Mouse (Mus musculus) heart, embryonic 11.5 days (tissue): Measurements from ENCODE around the gene Grb10. TPM values are rescaled to one million over a fixed set of nuclear protein-coding genes. Genes with fewer than 3 reads are reported as not detected.

Experiments
- ATAC-seq: fragments of 200-750 bp; cut with Nextera tagmentation; replicated peaks from 2 replicates; pipeline ENCODE4 v1.8.0; 2017; ENCODE audit warnings: moderate library complexity; ENCODE audit not compliant: insufficient number of reproducible peaks, low FRiP score, low TSS enrichment
- H3K27ac ChIP-seq: fragments of 300-500 bp; sonication (generic); 2 replicates; pipeline ENCODE4 v1.5.1; 2014; ENCODE audit warnings: mild to moderate bottlenecking, low read depth, low read length
- H3K27me3 ChIP-seq: fragments of 300-500 bp; sonication (generic); 2 replicates; pipeline ENCODE4 v1.6.1; 2014; ENCODE audit warnings: mild to moderate bottlenecking, low read length, mixed read lengths; ENCODE audit not compliant: control insufficient read depth, insufficient read depth
- H3K36me3 ChIP-seq: fragments of 300-500 bp; sonication (generic); 2 replicates; pipeline ENCODE4 v1.6.1; 2014; ENCODE audit warnings: mild to moderate bottlenecking, low read length, moderate library complexity, mixed read lengths; ENCODE audit not compliant: control insufficient read depth, insufficient read depth
- H3K4me1 ChIP-seq: fragments of 300-500 bp; sonication (generic); 2 replicates; pipeline ENCODE4 v1.6.1; 2014; ENCODE audit warnings: low read length; ENCODE audit not compliant: control insufficient read depth, insufficient read depth
- H3K4me2 ChIP-seq: fragments of 300-500 bp; sonication (generic); 2 replicates; pipeline ENCODE4 v1.6.1; 2014; ENCODE audit warnings: mild to moderate bottlenecking, moderate library complexity
- H3K4me3 ChIP-seq: fragments of 300-500 bp; sonication (generic); 2 replicates; pipeline ENCODE4 v1.5.1; 2014; ENCODE audit warnings: low read depth, low read length
- H3K9ac ChIP-seq: fragments of 300-500 bp; sonication (generic); 2 replicates; pipeline ENCODE4 v1.6.1; 2014; ENCODE audit warnings: mild to moderate bottlenecking, low read depth, low read length, moderate library complexity
- H3K9me3 ChIP-seq: fragments of 300-500 bp; sonication (generic); replicated peaks from 2 replicates; pipeline ENCODE4 v1.6.1; 2016; ENCODE audit warnings: low read length; ENCODE audit not compliant: control insufficient read depth
- WGBS: fragments of 180-500 bp; shearing (Covaris S2); extraction: QIAGEN DNeasy Blood & Tissue Kit; methylation state at CpG from one replicate; pipeline ENCODE4 v1.1.7; 2014; ENCODE audit not compliant: insufficient replicate concordance; 5-methylcytosine and 5-hydroxymethylcytosine counted together
- polyA plus RNA-seq: library from polyadenylated mRNA; unstranded; fragments of >200 nt; fragmentation: Nextera tagmentation; extraction: Ambion mirVana; gene quantifications from 2 replicates; pipeline ENCODE4 v1.2.1, GENCODE M21; 2014

Grb10 gene
- polyA plus RNA-seq, 1 experiment from 2014 or later, result 402 TPM

- no peak for ATAC-seq
Measured at GRCm38 (mm10) chr11:11907703-11908413, 130.6 kb downstream of the Grb10 start.

GRCm38 (mm10) chr11:11905518-11905917 lies 133.0 kb downstream of the Grb10 start:
- no peaks in the 10 kb centered on the region for H3K27me3 ChIP-seq
- no peak overlapping the region for H3K9ac ChIP-seq
- ATAC-seq, result no peak
- no peak overlapping the region for H3K4me3 ChIP-seq
- H3K27ac ChIP-seq, result no peak overlapping the region
- peaks cover 8% of the 10 kb centered on the region for H3K4me1 ChIP-seq
- no peaks in the 10 kb centered on the region for H3K36me3 ChIP-seq
- H3K4me2 ChIP-seq, result no peak overlapping the region
- no peaks in the 10 kb centered on the region for H3K9me3 ChIP-seq

More at GRCm38 (mm10) chr11:11907703-11908413, 130.6 kb downstream of the Grb10 start:
- H3K4me2 ChIP-seq, result no peak overlapping the region
- H3K36me3 ChIP-seq, result no peaks in the 10 kb centered on the region
- H3K4me3 ChIP-seq, result no peak overlapping the region
- no peak overlapping the region for H3K27ac ChIP-seq
- H3K9ac ChIP-seq, result no peak overlapping the region
- WGBS, result 58% methylated on average over 7 of the region's 7 CpGs
- no peaks in the 10 kb centered on the region for H3K4me1 ChIP-seq
- H3K27me3 ChIP-seq, result no peaks in the 10 kb centered on the region
- H3K9me3 ChIP-seq, result no peaks in the 10 kb centered on the region

GRCm38 (mm10) chr11:11904995-11905394 lies 133.5 kb downstream of the Grb10 start:
- 69% methylated on average over 5 of the region's 5 CpGs for WGBS
- H3K4me1 ChIP-seq, result peaks cover 8% of the 10 kb centered on the region
- ATAC-seq, result no peak

GRCm38 (mm10) chr11:11901509-11901908 lies 137.0 kb downstream of the Grb10 start:
- Histone ChIP-seq H3K9me3 (no peaks in the 10 kb centered on the region), H3K4me3 (no peak overlapping the region), H3K27ac (peak overlapping the region; percentile 78), H3K4me2 (no peak overlapping the region), H3K4me1 (peaks cover 8% of the 10 kb centered on the region), H3K36me3 (no peaks in the 10 kb centered on the region), H3K27me3 (no peaks in the 10 kb centered on the region), H3K9ac (no peak overlapping the region)
- WGBS, result 17% methylated on average over 5 of the region's 5 CpGs
- peak; percentile 90 for ATAC-seq

More at GRCm38 (mm10) chr11:11904995-11905394, 133.5 kb downstream of the Grb10 start:
- no peaks in the 10 kb centered on the region for H3K27me3 ChIP-seq
- H3K36me3 ChIP-seq, result no peaks in the 10 kb centered on the region
- H3K4me2 ChIP-seq, result no peak overlapping the region
- H3K9me3 ChIP-seq, result no peaks in the 10 kb centered on the region
- no peak overlapping the region for H3K9ac ChIP-seq
- no peak overlapping the region for H3K27ac ChIP-seq
- H3K4me3 ChIP-seq, result no peak overlapping the region

- H3K27ac ChIP-seq, result peak overlapping the region; percentile 57; the same call in 1 of the 2 replicates
- 85% methylated on average over 3 of the region's 3 CpGs for WGBS
Measured at GRCm38 (mm10) chr11:11898496-11898895, 140.0 kb downstream of the Grb10 start.

GRCm38 (mm10) chr11:11897645-11898357 lies 140.7 kb downstream of the Grb10 start, which contains the start of gene Ddc:
TSS of gene Ddc (minus strand) at chr11:11898144.
- no peaks in the 10 kb centered on the region for H3K36me3 ChIP-seq
- ATAC-seq, result no peak
- WGBS, result 81% methylated on average over 12 of the region's 12 CpGs
- H3K4me3 ChIP-seq, result no peak within 1 kb of the TSS
- H3K4me2 ChIP-seq, result no peak within 1 kb of the TSS
- H3K9ac ChIP-seq, result no peak within 1 kb of the TSS
- no peaks in the 10 kb centered on the region for H3K9me3 ChIP-seq
- peaks cover 8% of the 10 kb centered on the region for H3K4me1 ChIP-seq
- no peaks in the 10 kb centered on the region for H3K27me3 ChIP-seq
- H3K27ac ChIP-seq, result peak within 1 kb of the TSS; percentile 57; the same call in 1 of the 2 replicates

More at GRCm38 (mm10) chr11:11898496-11898895, 140.0 kb downstream of the Grb10 start:
- Histone ChIP-seq H3K27me3 (no peaks in the 10 kb centered on the region), H3K9me3 (no peaks in the 10 kb centered on the region), H3K4me3 (no peak overlapping the region), H3K9ac (no peak overlapping the region), H3K4me2 (no peak overlapping the region), H3K4me1 (peaks cover 8% of the 10 kb centered on the region), H3K36me3 (no peaks in the 10 kb centered on the region)
- ATAC-seq, result no peak

- ATAC-seq, result no peak
- no peaks in the 10 kb centered on the region for H3K36me3 ChIP-seq
- H3K4me1 ChIP-seq, result no peaks in the 10 kb centered on the region
- no peak overlapping the region for H3K4me2 ChIP-seq
- 80% methylated on average over 2 of the region's 2 CpGs for WGBS
- H3K27me3 ChIP-seq, result no peaks in the 10 kb centered on the region
- no peak overlapping the region for H3K27ac ChIP-seq
- H3K4me3 ChIP-seq, result no peak overlapping the region
- H3K9ac ChIP-seq, result no peak overlapping the region
- H3K9me3 ChIP-seq, result no peaks in the 10 kb centered on the region; the same call in 1 of the 2 replicates
Measured at GRCm38 (mm10) chr11:11895479-11895878, 143.0 kb downstream of the Grb10 start.

GRCm38 (mm10) chr11:11893769-11894168 lies 144.7 kb downstream of the Grb10 start:
- no peak for ATAC-seq
- Histone ChIP-seq H3K36me3 (no peaks in the 10 kb centered on the region), H3K9ac (no peak overlapping the region), H3K4me2 (no peak overlapping the region), H3K4me3 (no peak overlapping the region), H3K4me1 (no peaks in the 10 kb centered on the region), H3K27ac (no peak overlapping the region), H3K27me3 (no peaks in the 10 kb centered on the region), H3K9me3 (no peaks in the 10 kb centered on the region; the same call in 1 of the 2 replicates)
- 91% methylated on average over 1 of the region's 1 CpGs for WGBS
